Mouse (Mus musculus): ENCODE results near the gene Ap1m2. TPM values are rescaled to one million over a fixed set of nuclear protein-coding genes. Genes with fewer than 3 reads are reported as not detected.
"Not testable (repeated sequence)": the region's sequence is repeated elsewhere in the genome, so short reads cannot be mapped to it uniquely, and the experiment has no call there.

Ap1m2 gene
- polyA plus RNA-seq, 1 experiment from 2014 or later: 77.7 TPM

GRCm38 (mm10) chr9:21331365-21332140 is 19.4 kb upstream of the Ap1m2 start:
- Histone ChIP-seq H3K9me3 (replicated peaks; ENCODE audit: control insufficient read depth, low read length) (no peaks in the 10 kb centered on the region), H3K36me3 (ENCODE audit: control insufficient read depth, insufficient read depth, low read length) (no peaks in the 10 kb centered on the region), H3K4me1 (ENCODE audit: control insufficient read depth, insufficient read depth, low read length) (peaks cover 6% of the 10 kb centered on the region; the same call in 1 of the 2 replicates), H3K27me3 (ENCODE audit: control insufficient read depth, insufficient read depth, low read length) (no peaks in the 10 kb centered on the region), H3K4me2 (ENCODE audit: low read depth, low read length) (no peak overlapping the region), H3K9ac (ENCODE audit: low read length) (no peak overlapping the region), H3K4me3 (replicated peaks; ENCODE audit: low read length) (no peak overlapping the region), H3K27ac (ENCODE audit: low read length) (no peak overlapping the region)
- ATAC-seq (ENCODE audit: insufficient read depth, low FRiP score): no peak
- WGBS: 82% methylated on average over 12 of the region's 12 CpGs

DNA sequence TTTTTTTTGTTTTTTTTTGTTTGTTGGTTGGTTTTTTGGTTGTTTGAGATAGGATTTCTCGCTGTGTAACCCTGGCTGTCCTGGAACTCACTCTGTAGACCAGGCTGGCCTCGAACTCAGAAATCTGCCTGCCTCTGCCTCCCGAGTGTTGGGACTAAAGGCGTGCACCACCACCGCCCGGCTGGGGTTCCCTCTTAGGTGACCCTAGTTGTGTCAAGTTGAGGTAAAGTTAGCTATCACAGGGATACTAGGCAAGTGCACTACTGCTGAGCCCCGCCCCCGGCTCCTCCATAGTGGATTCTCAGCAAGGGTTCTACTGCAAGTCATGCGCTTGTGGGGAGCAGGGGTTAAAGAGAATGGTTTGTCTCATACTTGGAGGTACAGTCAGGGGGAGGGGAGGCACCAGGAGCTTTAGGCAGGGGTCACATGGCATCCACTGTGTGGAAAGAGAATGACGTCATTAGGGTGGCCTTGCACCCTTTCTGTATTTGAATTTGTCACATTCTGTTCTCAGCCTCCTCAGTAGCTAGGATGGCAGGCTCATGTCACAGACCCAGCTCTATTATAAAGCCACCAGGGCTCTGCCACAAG is 17.7 kb upstream of the Ap1m2 start:
- Histone ChIP-seq H3K36me3 (ENCODE audit: control insufficient read depth, insufficient read depth, low read length) (peaks cover 3% of the 10 kb centered on the region; the same call in 1 of the 2 replicates), H3K27ac (ENCODE audit: low read length) (no peak overlapping the region), H3K4me3 (replicated peaks; ENCODE audit: low read length) (no peak overlapping the region), H3K9ac (ENCODE audit: low read length) (no peak overlapping the region), H3K4me2 (ENCODE audit: low read depth, low read length) (no peak overlapping the region), H3K4me1 (ENCODE audit: control insufficient read depth, insufficient read depth, low read length) (peaks cover 6% of the 10 kb centered on the region; the same call in 1 of the 2 replicates), H3K27me3 (ENCODE audit: control insufficient read depth, insufficient read depth, low read length) (no peaks in the 10 kb centered on the region), H3K9me3 (replicated peaks; ENCODE audit: control insufficient read depth, low read length) (no peaks in the 10 kb centered on the region)
- ATAC-seq (ENCODE audit: insufficient read depth, low FRiP score): no peak
- WGBS: 89% methylated on average over 10 of the region's 10 CpGs

DNA sequence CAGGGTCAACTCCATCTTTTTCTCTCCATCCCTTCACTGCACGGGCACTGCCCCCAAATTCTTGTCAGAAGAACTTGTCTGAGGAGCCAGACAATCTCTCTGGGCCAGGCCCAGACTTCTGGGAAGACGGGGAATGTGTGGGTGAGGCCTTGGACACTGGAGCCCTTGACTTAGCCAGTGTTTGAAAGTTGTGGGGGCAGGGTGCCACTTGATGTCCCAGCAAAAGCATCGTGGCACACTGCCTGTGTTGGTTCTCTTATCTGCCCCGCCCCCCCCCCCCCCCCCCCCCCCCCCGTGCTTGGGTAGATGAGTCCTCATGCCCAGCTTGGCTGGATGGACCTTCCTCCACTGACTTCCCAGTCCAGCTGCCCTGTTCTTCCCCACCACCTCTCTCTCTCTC is 16.9 kb upstream of the Ap1m2 start:
- Histone ChIP-seq H3K4me1 (ENCODE audit: control insufficient read depth, insufficient read depth, low read length) (peaks cover 6% of the 10 kb centered on the region; the same call in 1 of the 2 replicates), H3K4me3 (replicated peaks; ENCODE audit: low read length) (no peak overlapping the region), H3K9ac (ENCODE audit: low read length) (no peak overlapping the region), H3K36me3 (ENCODE audit: control insufficient read depth, insufficient read depth, low read length) (peaks cover 4% of the 10 kb centered on the region; the same call in 1 of the 2 replicates), H3K27me3 (ENCODE audit: control insufficient read depth, insufficient read depth, low read length) (no peaks in the 10 kb centered on the region), H3K9me3 (replicated peaks; ENCODE audit: control insufficient read depth, low read length) (no peaks in the 10 kb centered on the region), H3K27ac (ENCODE audit: low read length) (no peak overlapping the region), H3K4me2 (ENCODE audit: low read depth, low read length) (no peak overlapping the region)
- WGBS: 40% methylated on average over 4 of the region's 5 CpGs
- no peak for ATAC-seq (ENCODE audit: insufficient read depth, low FRiP score)

DNA sequence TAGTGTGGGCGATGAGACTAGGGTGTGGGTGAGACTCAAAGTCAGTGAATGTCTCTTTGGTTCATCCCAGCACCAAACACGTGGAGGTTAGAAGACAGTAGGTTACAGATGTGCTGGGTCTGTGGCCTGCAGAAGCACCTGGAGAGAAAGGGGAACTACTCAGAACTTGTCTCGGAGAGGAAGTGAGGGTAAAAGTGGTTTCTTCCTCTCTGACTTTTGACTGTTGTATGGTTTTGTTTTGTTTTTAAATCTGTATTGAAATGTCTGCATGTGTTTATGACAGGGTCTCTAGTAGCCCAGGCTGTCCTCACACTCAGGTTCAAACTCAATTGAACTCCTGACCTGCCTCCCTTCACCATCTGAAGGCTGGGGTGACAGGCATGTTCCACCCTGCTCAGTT is 15.9 kb upstream of the Ap1m2 start:
- Histone ChIP-seq H3K4me2 (ENCODE audit: low read depth, low read length) (no peak overlapping the region), H3K27ac (ENCODE audit: low read length) (no peak overlapping the region), H3K9ac (ENCODE audit: low read length) (no peak overlapping the region), H3K4me3 (replicated peaks; ENCODE audit: low read length) (no peak overlapping the region), H3K9me3 (replicated peaks; ENCODE audit: control insufficient read depth, low read length) (no peaks in the 10 kb centered on the region), H3K36me3 (ENCODE audit: control insufficient read depth, insufficient read depth, low read length) (peaks cover 4% of the 10 kb centered on the region; the same call in 1 of the 2 replicates), H3K4me1 (ENCODE audit: control insufficient read depth, insufficient read depth, low read length) (peaks cover 6% of the 10 kb centered on the region; the same call in 1 of the 2 replicates), H3K27me3 (ENCODE audit: control insufficient read depth, insufficient read depth, low read length) (no peaks in the 10 kb centered on the region)
- 67% methylated on average over 3 of the region's 3 CpGs for WGBS
- no peak for ATAC-seq (ENCODE audit: insufficient read depth, low FRiP score)

DNA sequence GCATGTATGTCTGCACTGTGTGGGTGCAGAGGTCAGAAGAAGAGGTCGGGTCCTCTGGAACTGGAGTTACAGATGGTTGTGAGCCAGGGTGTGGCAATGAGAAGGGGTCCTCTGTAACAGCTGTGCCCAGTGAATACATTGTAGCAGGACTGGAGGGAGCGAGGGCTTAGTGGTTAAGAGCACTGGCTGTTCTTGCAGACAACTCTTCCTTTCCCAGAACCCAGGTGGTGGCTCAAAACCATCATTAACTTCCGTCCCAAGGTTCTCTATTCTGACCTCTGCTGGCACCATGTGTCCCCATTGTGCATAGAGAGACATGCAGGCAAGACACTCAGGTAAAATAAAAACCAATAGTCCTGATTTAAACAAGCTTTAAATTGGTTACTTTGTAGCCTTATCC is 15.4 kb upstream of the Ap1m2 start:
- no peaks in the 10 kb centered on the region for H3K9me3 ChIP-seq (replicated peaks; ENCODE audit: control insufficient read depth, low read length)
- no peak overlapping the region for H3K4me3 ChIP-seq (replicated peaks; ENCODE audit: low read length)
- 0 out of 2 replicates have a peak, but pooled peaks cover 3% of the 10 kb centered on the region for H3K4me1 ChIP-seq (ENCODE audit: control insufficient read depth, insufficient read depth, low read length)
- H3K36me3 ChIP-seq (ENCODE audit: control insufficient read depth, insufficient read depth, low read length): peaks cover 4% of the 10 kb centered on the region; the same call in 1 of the 2 replicates
- H3K9ac ChIP-seq (ENCODE audit: low read length): no peak overlapping the region
- no peak overlapping the region for H3K27ac ChIP-seq (ENCODE audit: low read length)
- ATAC-seq (ENCODE audit: insufficient read depth, low FRiP score): no peak
- 60% methylated on average over 3 of the region's 3 CpGs for WGBS
- H3K27me3 ChIP-seq (ENCODE audit: control insufficient read depth, insufficient read depth, low read length): no peaks in the 10 kb centered on the region
- no peak overlapping the region for H3K4me2 ChIP-seq (ENCODE audit: low read depth, low read length)

DNA sequence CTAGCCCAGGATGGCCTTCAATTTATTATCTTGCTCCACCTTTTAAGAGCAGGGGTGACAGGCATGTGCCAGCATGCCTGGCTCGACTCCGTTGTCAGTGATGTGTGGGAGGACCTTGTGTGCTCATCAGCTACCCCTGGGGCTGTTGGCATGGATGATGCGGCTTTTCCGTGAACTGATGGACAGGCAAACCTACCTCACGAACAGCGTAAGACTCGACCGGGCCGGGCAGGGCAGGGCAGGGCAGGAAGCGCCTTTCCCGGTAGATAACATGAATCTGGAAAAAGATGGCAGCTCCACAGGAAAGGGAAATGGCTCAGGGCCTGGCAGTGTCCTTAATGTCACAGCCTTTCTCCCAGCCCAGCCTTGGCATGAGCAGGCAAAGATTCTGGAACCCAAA is 12.1 kb upstream of the Ap1m2 start:
- ATAC-seq (ENCODE audit: insufficient read depth, low FRiP score): no peak
- Histone ChIP-seq H3K27me3 (ENCODE audit: control insufficient read depth, insufficient read depth, low read length) (no peaks in the 10 kb centered on the region), H3K4me3 (replicated peaks; ENCODE audit: low read length) (no peak overlapping the region), H3K9me3 (replicated peaks; ENCODE audit: control insufficient read depth, low read length) (0 out of 2 replicates have a peak, but pooled peaks cover 5% of the 10 kb centered on the region), H3K27ac (ENCODE audit: low read length) (no peak overlapping the region), H3K36me3 (ENCODE audit: control insufficient read depth, insufficient read depth, low read length) (peaks cover 4% of the 10 kb centered on the region; the same call in 1 of the 2 replicates), H3K4me1 (ENCODE audit: control insufficient read depth, insufficient read depth, low read length) (peaks cover 21% of the 10 kb centered on the region), H3K4me2 (ENCODE audit: low read depth, low read length) (no peak overlapping the region), H3K9ac (ENCODE audit: low read length) (no peak overlapping the region)
- WGBS: 85% methylated on average over 11 of the region's 11 CpGs

GRCm38 (mm10) chr9:21322917-21323297 is 10.8 kb upstream of the Ap1m2 start:
- WGBS: 83% methylated on average over 8 of the region's 8 CpGs
- H3K4me2 ChIP-seq (ENCODE audit: low read depth, low read length); H3K27ac ChIP-seq (ENCODE audit: low read length): not testable (repeated sequence)

DNA sequence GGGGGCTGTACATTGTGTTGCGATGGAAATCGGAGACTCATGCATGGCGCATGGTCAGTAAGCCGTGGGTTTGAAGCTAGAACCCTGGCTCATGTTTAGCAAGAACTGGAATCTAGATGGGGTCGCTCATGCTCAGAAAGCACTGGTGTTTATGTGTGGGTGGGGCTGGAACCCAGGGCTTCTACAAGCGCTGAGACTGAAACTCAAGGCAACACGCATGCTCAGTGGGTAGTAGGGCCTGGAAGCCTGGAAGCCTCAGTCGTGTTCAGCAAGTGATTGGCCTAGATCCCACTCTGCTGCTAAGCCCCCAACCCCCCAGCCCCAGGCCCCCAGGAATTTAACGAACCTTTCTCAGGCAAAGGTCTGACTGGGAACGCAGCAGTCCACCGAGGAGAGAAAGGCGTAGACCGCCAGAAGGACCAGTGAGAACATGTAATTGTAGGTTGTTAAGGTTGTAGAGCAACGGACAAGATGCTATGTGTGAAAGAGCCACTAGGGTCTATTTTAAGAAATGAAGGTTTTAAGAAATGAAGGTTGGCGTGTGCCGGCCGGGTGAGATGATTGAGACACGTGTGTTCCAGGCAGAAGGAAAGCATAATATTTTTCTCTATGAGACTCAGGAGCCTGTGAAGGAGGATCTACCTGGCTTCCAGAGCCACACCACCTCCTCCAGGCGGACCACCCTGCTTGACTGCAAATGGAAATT is 10.2 kb upstream of the Ap1m2 start:
- peak overlapping the region; percentile 88 for H3K4me2 ChIP-seq (ENCODE audit: low read depth, low read length)
- no peaks in the 10 kb centered on the region for H3K27me3 ChIP-seq (ENCODE audit: control insufficient read depth, insufficient read depth, low read length)
- no peak overlapping the region for H3K27ac ChIP-seq (ENCODE audit: low read length)
- peak overlapping the region; percentile 82 for H3K4me3 ChIP-seq (replicated peaks; ENCODE audit: low read length)
- peaks cover 4% of the 10 kb centered on the region; the same call in 1 of the 2 replicates for H3K36me3 ChIP-seq (ENCODE audit: control insufficient read depth, insufficient read depth, low read length)
- WGBS: 80% methylated on average over 19 of the region's 19 CpGs
- no peak overlapping the region for H3K9ac ChIP-seq (ENCODE audit: low read length)
- H3K4me1 ChIP-seq (ENCODE audit: control insufficient read depth, insufficient read depth, low read length): peaks cover 18% of the 10 kb centered on the region
- 0 out of 2 replicates have a peak, but pooled peaks cover 5% of the 10 kb centered on the region for H3K9me3 ChIP-seq (replicated peaks; ENCODE audit: control insufficient read depth, low read length)
- no peak for ATAC-seq (ENCODE audit: insufficient read depth, low FRiP score)

More at GRCm38 (mm10) chr9:21322917-21323297, 10.8 kb upstream of the Ap1m2 start:
- not testable (repeated sequence) for H3K4me3 ChIP-seq (replicated peaks; ENCODE audit: low read length); H3K9ac ChIP-seq (ENCODE audit: low read length); H3K27me3 ChIP-seq (ENCODE audit: control insufficient read depth, insufficient read depth, low read length); H3K9me3 ChIP-seq (replicated peaks; ENCODE audit: control insufficient read depth, low read length); H3K36me3 ChIP-seq (ENCODE audit: control insufficient read depth, insufficient read depth, low read length); ATAC-seq (ENCODE audit: insufficient read depth, low FRiP score)
- H3K4me1 ChIP-seq (ENCODE audit: control insufficient read depth, insufficient read depth, low read length): peaks cover 20% of the 10 kb centered on the region

- no peak; the same call in 1 of the 2 replicates for ATAC-seq (ENCODE audit: insufficient read depth, low FRiP score)
- peak overlapping the region; percentile 49; the same call in 1 of the 2 replicates for H3K27ac ChIP-seq (ENCODE audit: low read length)
- H3K9me3 ChIP-seq (replicated peaks; ENCODE audit: control insufficient read depth, low read length): 0 out of 2 replicates have a peak, but pooled peaks cover 5% of the 10 kb centered on the region
- peak overlapping the region; percentile 82 for H3K4me3 ChIP-seq (replicated peaks; ENCODE audit: low read length)
- H3K27me3 ChIP-seq (ENCODE audit: control insufficient read depth, insufficient read depth, low read length): no peaks in the 10 kb centered on the region
- H3K4me1 ChIP-seq (ENCODE audit: control insufficient read depth, insufficient read depth, low read length): peaks cover 18% of the 10 kb centered on the region
- H3K4me2 ChIP-seq (ENCODE audit: low read depth, low read length): peak overlapping the region; percentile 88
- WGBS: 12% methylated on average over 6 of the region's 6 CpGs
- H3K36me3 ChIP-seq (ENCODE audit: control insufficient read depth, insufficient read depth, low read length): peaks cover 4% of the 10 kb centered on the region; the same call in 1 of the 2 replicates
- H3K9ac ChIP-seq (ENCODE audit: low read length): peak overlapping the region; percentile 79
Observed at GRCm38 (mm10) chr9:21321513-21321835, 9.3 kb upstream of the Ap1m2 start.

Data from stomach, embryonic 16.5 days (tissue).